Mouse (Mus musculus): ENCODE measurements around the gene Kcnh1. TPM values are rescaled to one million over a fixed set of nuclear protein-coding genes. Genes with fewer than 3 reads are reported as not detected.

The Kcnh1 gene
- polyA plus RNA-seq, 1 experiment = 0.14 TPM

DNA sequence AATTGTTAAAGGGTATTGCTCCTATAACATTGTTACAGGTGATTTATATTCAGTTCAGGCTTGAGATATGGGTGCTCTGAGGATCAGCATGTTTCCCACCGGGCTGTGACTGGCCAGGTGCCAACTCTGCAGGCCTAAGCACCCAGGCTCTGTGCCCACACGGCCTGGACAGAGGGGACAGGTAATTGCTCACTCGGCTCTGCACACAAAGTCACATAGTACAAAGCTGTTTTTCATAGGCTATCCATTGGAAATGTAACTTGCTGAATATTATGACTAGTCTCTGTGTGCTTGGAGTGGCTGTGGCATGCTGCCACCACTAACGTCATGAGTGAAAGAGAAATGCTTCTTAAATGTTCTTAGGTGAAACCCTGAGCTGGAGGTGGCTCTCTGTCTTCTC is 210.4 kb downstream of the Kcnh1 start:
- Histone ChIP-seq H3K4me1 (ENCODE audit: control insufficient read depth, insufficient read depth, insufficient read length, low read length) (peaks cover 3% of the 10 kb centered on the region; the same call in 1 of the 2 replicates), H3K27ac (ENCODE audit: insufficient read depth, low read depth, low read length) (no peak overlapping the region), H3K27me3 (ENCODE audit: control insufficient read depth, insufficient read depth, low read length) (no peaks in the 10 kb centered on the region), H3K4me3 (ENCODE audit: low read depth, low read length) (no peak overlapping the region), H3K36me3 (ENCODE audit: control insufficient read depth, insufficient read depth, low read length) (no peaks in the 10 kb centered on the region)
- 12% methylated on average over 4 of the region's 4 CpGs for WGBS
- TF ChIP-seq POLR2A (IDR thresholded peaks at IDR 0.05; ENCODE audit: low read depth, low read length) (no peak), CTCF (IDR thresholded peaks at IDR 0.05; ENCODE audit: extremely low read depth, insufficient read length, insufficient replicate concordance, low read depth, low read length) (no peak)

DNA sequence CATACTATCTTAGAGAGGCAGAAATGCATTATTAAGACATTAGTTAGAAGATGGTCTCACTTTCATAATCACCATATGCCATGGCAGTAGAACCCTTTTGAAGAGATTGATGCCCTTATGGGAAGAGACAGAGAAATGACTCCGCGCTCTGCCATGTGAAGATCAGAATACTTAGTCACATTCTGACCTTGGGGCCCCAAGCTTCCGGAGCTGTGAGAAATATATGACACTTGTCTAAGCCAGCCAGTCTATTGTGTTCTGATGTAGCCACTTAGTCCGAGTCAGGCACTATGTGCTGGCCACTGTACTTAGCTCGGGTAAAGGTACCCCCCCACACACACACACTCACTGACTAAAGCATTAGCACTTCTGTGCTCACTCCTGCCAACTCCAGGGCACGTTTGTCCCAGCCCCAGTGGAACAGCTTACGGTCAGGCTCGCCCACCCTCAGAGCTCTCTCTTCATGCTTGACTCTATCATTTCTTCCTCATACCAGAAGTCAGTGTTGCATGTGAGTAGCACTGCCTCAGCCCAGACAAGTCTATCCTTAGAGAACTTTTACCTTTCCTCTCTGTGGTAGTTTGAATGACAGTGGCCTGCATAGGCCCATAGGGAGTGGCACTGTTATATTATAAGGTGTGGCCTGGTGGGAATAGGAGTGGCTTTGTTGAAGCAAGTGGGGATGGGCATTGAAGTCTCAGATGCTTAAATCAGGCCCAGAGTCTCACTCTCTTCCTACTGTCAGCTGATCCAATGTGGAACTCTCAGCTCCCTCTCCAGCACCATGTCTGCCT is 212.5 kb downstream of the Kcnh1 start:
- Histone ChIP-seq H3K4me3 (ENCODE audit: low read depth, low read length) (no peak overlapping the region), H3K27me3 (ENCODE audit: control insufficient read depth, insufficient read depth, low read length) (no peaks in the 10 kb centered on the region), H3K4me1 (ENCODE audit: control insufficient read depth, insufficient read depth, insufficient read length, low read length) (peaks cover 3% of the 10 kb centered on the region; the same call in 1 of the 2 replicates), H3K36me3 (ENCODE audit: control insufficient read depth, insufficient read depth, low read length) (no peaks in the 10 kb centered on the region), H3K27ac (ENCODE audit: insufficient read depth, low read depth, low read length) (no peak overlapping the region)
- 84% methylated on average over 8 of the region's 8 CpGs for WGBS
- TF ChIP-seq POLR2A (IDR thresholded peaks at IDR 0.05; ENCODE audit: low read depth, low read length) (no peak), CTCF (IDR thresholded peaks at IDR 0.05; ENCODE audit: extremely low read depth, insufficient read length, insufficient replicate concordance, low read depth, low read length) (no peak)

DNA sequence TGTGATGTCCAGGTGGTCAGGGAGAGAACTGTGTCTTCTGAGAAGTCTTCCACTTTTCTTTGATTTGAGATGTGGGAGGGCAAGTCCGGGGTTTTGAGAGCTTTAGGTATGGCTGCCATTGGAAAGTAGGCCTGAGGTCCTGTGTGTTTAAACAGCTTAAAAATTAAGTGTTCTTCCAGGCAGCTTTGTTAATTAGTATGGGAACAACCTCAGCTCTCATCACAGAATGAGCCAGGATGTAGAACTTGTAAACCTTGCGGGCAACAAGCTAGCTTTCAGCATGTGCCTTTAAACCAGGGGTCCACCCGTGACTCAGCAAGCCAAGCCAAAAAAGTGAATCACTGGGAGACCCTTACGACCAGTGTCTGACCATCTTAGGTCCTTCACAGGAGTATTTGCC is 214.6 kb downstream of the Kcnh1 start:
- no peak for TF ChIP-seq POLR2A (IDR thresholded peaks at IDR 0.05; ENCODE audit: low read depth, low read length)
- no peak for TF ChIP-seq CTCF (IDR thresholded peaks at IDR 0.05; ENCODE audit: extremely low read depth, insufficient read length, insufficient replicate concordance, low read depth, low read length)
- WGBS = 87% methylated on average over 4 of the region's 4 CpGs
- no peak overlapping the region for H3K4me3 ChIP-seq (ENCODE audit: low read depth, low read length)
- peaks cover 3% of the 10 kb centered on the region; the same call in 1 of the 2 replicates for H3K4me1 ChIP-seq (ENCODE audit: control insufficient read depth, insufficient read depth, insufficient read length, low read length)
- H3K36me3 ChIP-seq (ENCODE audit: control insufficient read depth, insufficient read depth, low read length) = no peaks in the 10 kb centered on the region
- H3K27me3 ChIP-seq (ENCODE audit: control insufficient read depth, insufficient read depth, low read length) = no peaks in the 10 kb centered on the region
- no peak overlapping the region for H3K27ac ChIP-seq (ENCODE audit: insufficient read depth, low read depth, low read length)

- Histone ChIP-seq H3K4me3 (ENCODE audit: low read depth, low read length) (no peak overlapping the region), H3K27ac (ENCODE audit: insufficient read depth, low read depth, low read length) (no peak overlapping the region), H3K36me3 (ENCODE audit: control insufficient read depth, insufficient read depth, low read length) (no peaks in the 10 kb centered on the region), H3K4me1 (ENCODE audit: control insufficient read depth, insufficient read depth, insufficient read length, low read length) (peaks cover 3% of the 10 kb centered on the region; the same call in 1 of the 2 replicates), H3K27me3 (ENCODE audit: control insufficient read depth, insufficient read depth, low read length) (no peaks in the 10 kb centered on the region)
- no peak for TF ChIP-seq CTCF (IDR thresholded peaks at IDR 0.05; ENCODE audit: extremely low read depth, insufficient read length, insufficient replicate concordance, low read depth, low read length)
- no peak for TF ChIP-seq POLR2A (IDR thresholded peaks at IDR 0.05; ENCODE audit: low read depth, low read length)
- 84% methylated on average over 5 of the region's 5 CpGs for WGBS
These were observed 216.0 kb downstream of the Kcnh1 start for GRCm38 (mm10) chr1:192406589-192406988.

DNA sequence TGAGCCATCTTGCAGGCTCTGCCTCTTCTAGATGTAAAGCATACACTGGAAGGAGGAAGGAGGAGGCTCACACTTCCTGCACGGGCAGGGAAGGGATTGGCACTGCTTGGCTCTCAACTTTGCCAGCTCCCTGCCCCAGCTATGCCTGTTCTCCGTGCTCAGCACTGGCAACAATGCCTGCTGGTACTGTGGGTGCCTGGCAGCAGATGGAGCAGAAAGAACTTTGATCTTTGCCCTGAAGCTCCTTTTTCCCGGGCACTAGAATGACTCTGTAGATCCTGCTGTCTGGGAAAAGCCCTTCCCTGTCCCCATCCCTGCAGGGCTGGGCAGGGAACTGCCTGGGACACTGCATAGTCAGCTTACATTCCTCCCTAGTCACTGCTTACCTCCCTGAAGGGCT is 225.2 kb downstream of the Kcnh1 start:
- WGBS = 11% methylated on average over 3 of the region's 3 CpGs
- no peak overlapping the region for H3K4me3 ChIP-seq (ENCODE audit: low read depth, low read length)
- no peaks in the 10 kb centered on the region for H3K36me3 ChIP-seq (ENCODE audit: control insufficient read depth, insufficient read depth, low read length)
- H3K4me1 ChIP-seq (ENCODE audit: control insufficient read depth, insufficient read depth, insufficient read length, low read length) = peaks cover 6% of the 10 kb centered on the region
- no peak for TF ChIP-seq POLR2A (IDR thresholded peaks at IDR 0.05; ENCODE audit: low read depth, low read length)
- TF ChIP-seq CTCF (IDR thresholded peaks at IDR 0.05; ENCODE audit: extremely low read depth, insufficient read length, insufficient replicate concordance, low read depth, low read length) = no peak
- no peaks in the 10 kb centered on the region for H3K27me3 ChIP-seq (ENCODE audit: control insufficient read depth, insufficient read depth, low read length)
- H3K27ac ChIP-seq (ENCODE audit: insufficient read depth, low read depth, low read length) = peak overlapping the region; percentile 33; the same call in 1 of the 2 replicates

DNA sequence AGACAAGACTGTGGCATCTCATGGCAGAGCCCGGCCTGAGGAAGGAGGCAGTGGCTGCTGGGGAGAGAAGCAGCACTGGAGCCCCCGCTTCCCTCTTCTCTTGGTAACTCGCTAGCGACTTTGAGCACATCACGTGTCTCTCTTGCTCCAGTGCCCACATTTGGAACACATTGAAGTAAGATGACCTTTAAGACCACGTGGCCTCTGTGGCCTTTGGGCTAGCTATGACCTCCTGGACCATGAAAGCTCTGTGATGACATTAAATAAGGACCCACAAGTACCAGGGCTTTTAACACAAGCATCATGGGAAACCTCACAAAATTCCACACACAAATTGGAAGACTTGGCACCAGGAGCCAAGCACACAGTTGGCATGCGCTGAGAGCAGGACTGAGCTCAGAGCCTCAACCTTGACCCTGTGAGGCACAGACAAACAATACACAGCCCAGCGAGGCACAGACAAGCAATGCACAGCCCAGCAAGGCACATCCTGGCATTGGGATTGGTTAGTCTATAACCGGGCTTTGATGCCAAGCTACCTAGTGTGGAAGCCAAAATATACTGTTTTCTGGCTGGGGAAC is 225.8 kb downstream of the Kcnh1 start:
- Histone ChIP-seq H3K27ac (ENCODE audit: insufficient read depth, low read depth, low read length) (peak overlapping the region; percentile 33; the same call in 1 of the 2 replicates), H3K4me1 (ENCODE audit: control insufficient read depth, insufficient read depth, insufficient read length, low read length) (peaks cover 6% of the 10 kb centered on the region)
- WGBS = 66% methylated on average over 9 of the region's 9 CpGs

DNA sequence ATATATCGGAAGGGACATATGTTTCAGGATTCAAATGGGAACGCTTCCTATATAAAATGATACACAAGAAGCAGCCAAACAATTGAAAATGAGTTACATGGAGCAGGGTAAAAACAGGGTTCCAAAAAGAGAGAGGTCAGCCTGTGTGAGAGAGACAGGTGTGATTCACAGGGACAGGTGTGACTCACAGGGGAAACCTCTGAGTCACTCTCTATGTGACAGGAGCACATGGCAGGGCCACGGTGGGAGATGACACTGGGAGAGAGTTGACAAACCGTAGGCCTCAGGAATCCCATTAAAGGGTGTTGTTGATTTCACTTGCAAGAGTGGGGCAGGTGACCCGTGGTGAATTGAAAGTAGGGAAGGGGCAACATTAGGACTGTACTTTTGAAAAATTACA is 228.6 kb downstream of the Kcnh1 start:
- Histone ChIP-seq H3K27me3 (ENCODE audit: control insufficient read depth, insufficient read depth, low read length) (no peaks in the 10 kb centered on the region), H3K4me3 (ENCODE audit: low read depth, low read length) (no peak overlapping the region), H3K27ac (ENCODE audit: insufficient read depth, low read depth, low read length) (no peak overlapping the region), H3K4me1 (ENCODE audit: control insufficient read depth, insufficient read depth, insufficient read length, low read length) (peaks cover 6% of the 10 kb centered on the region), H3K36me3 (ENCODE audit: control insufficient read depth, insufficient read depth, low read length) (no peaks in the 10 kb centered on the region)
- WGBS = 76% methylated on average over 5 of the region's 5 CpGs
- TF ChIP-seq CTCF (IDR thresholded peaks at IDR 0.05; ENCODE audit: extremely low read depth, insufficient read length, insufficient replicate concordance, low read depth, low read length) = no peak
- TF ChIP-seq POLR2A (IDR thresholded peaks at IDR 0.05; ENCODE audit: low read depth, low read length) = no peak

More for the DNA sequence above, 225.8 kb downstream of the Kcnh1 start:
- no peaks in the 10 kb centered on the region for H3K36me3 ChIP-seq (ENCODE audit: control insufficient read depth, insufficient read depth, low read length)
- TF ChIP-seq POLR2A (IDR thresholded peaks at IDR 0.05; ENCODE audit: low read depth, low read length) = no peak
- TF ChIP-seq CTCF (IDR thresholded peaks at IDR 0.05; ENCODE audit: extremely low read depth, insufficient read length, insufficient replicate concordance, low read depth, low read length) = no peak
- no peak overlapping the region for H3K4me3 ChIP-seq (ENCODE audit: low read depth, low read length)
- H3K27me3 ChIP-seq (ENCODE audit: control insufficient read depth, insufficient read depth, low read length) = no peaks in the 10 kb centered on the region

Measured in small intestine, adult 2 months (tissue).